Mouse (Mus musculus): ENCODE measurements around the gene Ccl19.
"Not testable (repeated sequence)": the region's sequence is repeated elsewhere in the genome, so short reads cannot be mapped to it uniquely, and the experiment has no call there.

Gene Ccl19

DNA sequence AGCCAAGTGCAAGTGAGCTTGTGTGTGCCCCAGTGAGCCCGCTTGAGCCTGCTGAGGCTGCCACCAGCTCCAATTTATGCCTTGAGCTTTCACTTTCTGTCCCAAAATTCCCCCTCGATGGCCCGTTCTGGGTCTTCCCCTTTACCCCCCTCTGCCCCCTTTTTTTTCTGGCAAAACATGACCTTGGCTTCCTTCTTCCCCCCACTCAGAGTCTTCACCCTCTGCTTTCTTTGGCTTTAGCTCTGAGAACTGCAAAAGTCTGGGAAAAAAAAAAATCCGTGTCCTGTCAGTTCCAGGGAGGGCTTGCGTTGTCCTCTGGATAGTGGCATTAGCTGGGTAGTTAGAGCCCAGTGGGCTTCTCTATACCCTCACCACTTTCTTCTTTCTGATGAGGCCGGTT lies at the start of gene Ccl19:
Ccl19 (minus strand) TSS at position 101 of the 400 bp plus-strand sequence.
- CTCF ChIA-PET, POLR2A ChIA-PET: not testable (repeated sequence)

DNA sequence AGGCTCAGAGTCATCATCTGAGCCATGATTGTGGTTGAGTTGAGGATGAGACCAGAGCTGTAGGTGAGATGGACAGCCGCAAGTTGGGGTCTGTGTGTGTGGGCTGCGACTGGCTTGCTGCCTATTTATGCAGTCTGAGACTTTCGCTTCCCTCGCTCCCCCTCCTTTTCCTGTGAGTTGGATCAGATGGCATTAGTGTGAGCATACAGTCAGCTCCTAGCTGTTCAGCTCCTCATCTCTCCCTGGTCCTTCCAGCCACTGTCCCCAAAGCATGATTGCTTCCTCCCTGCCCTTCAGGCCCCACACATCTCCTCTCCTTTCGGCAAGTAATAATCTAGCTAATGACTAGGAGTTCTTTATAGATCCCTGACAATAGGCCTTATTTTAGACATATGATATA lies 17.5 kb upstream of the Ccl19 start, which contains the start of gene Ccl21a:
Ccl21a (minus strand) TSS at position 101 of the 400 bp plus-strand sequence.
- POLR2A ChIA-PET, CTCF ChIA-PET: not testable (repeated sequence)

DNA sequence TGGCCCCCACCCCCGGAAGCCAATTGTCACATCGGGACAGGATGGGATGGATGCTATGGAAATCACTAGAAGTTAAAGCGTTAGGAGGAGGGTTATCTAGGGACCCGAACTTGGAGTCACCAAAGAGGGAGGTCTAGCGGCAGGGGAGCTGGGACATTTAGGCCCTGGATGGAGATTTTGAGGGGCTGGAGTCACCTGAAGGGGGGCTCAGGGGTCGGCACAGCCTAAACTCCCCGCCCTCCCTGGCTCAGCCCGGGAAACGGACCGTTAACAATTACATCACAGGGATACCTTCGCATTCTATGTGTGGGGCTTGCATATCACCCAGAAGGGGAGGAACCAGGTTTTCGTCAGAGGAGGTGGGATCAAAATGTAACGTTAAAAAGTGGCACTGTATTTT lies 21.1 kb downstream of the Ccl19 start, which contains the start of gene 4930578G10Rik:
4930578G10Rik (plus strand) TSS at position 301 of the 400 bp plus-strand sequence.
- CTCF ChIA-PET, POLR2A ChIA-PET: not testable (repeated sequence)

All from embryonic stem cell, embryonic (primary cell).